Mouse (Mus musculus): ENCODE results near the gene Plagl1.
A peak's percentile ranks its signal among the peaks of the same experiment; 100 is the strongest.
"Not testable (repeated sequence)": the region's sequence is repeated elsewhere in the genome, so short reads cannot be mapped to it uniquely, and the experiment has no call there.

Gene Plagl1

GRCm38 (mm10) chr10:13060021-13060668 is at the start of gene Plagl1:
Gene Plagl1 (plus strand): TSS chr10:13060504.
- no peak for DNase-seq

DNA sequence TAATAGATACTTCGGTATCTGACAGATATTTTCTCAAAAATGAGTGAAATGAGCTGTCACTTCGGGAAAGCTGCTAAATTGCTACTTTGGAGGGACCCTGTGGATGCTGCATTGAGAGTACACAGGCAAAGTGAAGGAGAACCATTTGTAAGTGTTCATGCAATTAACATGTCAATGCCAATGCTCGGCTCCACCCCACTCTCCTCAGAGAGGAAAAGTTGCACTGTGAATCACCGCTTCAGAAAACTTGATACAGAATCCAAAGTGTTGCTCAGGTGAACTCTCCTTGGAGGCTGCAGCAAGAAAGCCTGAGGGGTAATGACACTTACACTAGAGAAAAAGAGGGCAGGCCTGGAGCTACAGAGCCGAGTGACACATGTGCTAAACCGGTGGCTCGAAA is 46.3 kb upstream of the Plagl1 start:
- no peak for DNase-seq

- DNase-seq = no peak
Measured at GRCm38 (mm10) chr10:13016573-13016972, 43.7 kb upstream of the Plagl1 start.

DNA sequence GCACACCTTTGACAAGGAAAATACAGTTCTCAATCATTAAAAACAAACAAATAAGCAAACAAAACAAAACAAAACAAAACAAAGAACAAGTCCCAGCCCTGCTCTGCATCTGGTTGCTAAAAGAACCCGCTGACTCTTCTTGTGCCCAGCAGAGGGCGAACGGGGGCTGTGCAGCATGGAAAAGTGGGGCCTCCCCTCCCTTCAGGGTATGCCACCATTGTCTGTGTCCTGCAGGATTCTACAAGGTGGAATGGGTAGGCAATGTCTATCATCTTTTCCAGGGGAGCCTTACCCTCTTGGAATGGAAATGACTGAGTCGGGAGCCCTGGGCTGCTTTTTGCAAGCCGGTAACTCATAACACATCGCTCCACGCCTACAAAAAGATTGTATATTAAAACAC is 41.8 kb upstream of the Plagl1 start:
- DNase-seq = no peak

GRCm38 (mm10) chr10:13019026-13019425 is 41.3 kb upstream of the Plagl1 start:
- DNase-seq = no peak

DNA sequence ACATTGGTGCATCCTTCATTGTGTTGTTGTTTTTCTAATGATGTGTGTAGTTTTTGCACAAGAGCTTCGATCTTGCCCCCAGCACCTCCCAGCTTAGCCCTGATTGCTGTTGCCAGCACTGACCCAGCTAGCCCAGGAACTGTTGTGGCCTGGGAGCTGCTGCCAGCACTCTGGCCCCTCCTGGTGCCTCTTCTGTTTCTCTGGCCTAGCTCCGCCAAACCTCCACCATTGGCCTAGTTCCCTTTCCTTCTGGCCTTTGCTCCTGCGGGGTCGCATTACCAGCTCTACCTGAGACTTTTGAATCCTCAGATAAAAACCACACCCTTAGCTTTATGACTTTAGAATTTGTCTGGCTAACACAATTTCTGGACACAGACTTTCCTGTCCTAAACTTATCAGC is 38.2 kb upstream of the Plagl1 start:
- no peak for DNase-seq

DNA sequence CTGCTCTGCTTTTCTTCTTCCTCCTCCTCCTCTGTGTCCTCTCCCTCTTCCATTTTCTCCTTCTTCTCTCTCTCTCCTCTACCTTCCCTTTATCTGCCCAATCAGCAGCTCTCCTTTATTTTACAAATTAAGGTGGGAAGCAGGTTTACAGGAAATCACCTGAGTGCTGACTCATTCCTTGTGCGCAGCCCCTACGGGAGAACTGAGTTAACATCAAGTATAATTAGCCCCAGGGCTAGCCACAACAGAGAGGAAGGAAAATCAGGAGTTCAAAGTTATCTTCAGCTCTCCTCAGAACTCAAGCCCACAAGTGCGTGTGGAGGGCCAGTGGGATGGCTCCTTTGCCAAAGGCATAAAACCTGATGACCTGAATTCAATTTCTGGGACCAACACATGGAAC is 36.3 kb upstream of the Plagl1 start:
- DNase-seq = not testable (repeated sequence)

GRCm38 (mm10) chr10:13027702-13028101 is 32.6 kb upstream of the Plagl1 start:
- no peak for DNase-seq

- no peak for DNase-seq
Measured at GRCm38 (mm10) chr10:13028215-13028614, 32.1 kb upstream of the Plagl1 start.

- no peak for DNase-seq
Measured at GRCm38 (mm10) chr10:13029416-13029815, 30.9 kb upstream of the Plagl1 start.

GRCm38 (mm10) chr10:13035270-13035669 is 25.0 kb upstream of the Plagl1 start:
- DNase-seq = no peak

- DNase-seq = no peak
Measured at GRCm38 (mm10) chr10:13039637-13040174, 20.6 kb upstream of the Plagl1 start.

DNA sequence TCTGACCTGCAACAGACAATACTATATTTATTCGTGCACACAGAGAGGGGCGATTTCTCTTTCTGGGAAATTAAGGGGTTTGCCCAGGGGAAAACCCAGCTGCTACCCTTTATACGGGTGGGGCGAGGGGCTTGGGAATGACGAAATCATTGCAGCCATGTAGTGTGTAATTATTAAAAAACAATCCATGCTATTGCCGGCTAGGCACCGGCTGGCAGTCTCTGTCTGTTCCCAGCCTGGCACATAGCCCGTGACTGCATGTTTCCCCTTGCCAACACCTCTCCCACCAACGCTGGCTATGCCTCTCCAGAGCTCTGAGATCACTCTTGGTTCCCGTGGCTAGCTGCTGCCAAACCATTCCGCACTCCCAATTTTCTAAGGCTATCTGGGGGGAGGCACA is 15.6 kb upstream of the Plagl1 start:
- DNase-seq = no peak

- no peak for DNase-seq
Measured at GRCm38 (mm10) chr10:13047816-13048215, 12.5 kb upstream of the Plagl1 start.

DNA sequence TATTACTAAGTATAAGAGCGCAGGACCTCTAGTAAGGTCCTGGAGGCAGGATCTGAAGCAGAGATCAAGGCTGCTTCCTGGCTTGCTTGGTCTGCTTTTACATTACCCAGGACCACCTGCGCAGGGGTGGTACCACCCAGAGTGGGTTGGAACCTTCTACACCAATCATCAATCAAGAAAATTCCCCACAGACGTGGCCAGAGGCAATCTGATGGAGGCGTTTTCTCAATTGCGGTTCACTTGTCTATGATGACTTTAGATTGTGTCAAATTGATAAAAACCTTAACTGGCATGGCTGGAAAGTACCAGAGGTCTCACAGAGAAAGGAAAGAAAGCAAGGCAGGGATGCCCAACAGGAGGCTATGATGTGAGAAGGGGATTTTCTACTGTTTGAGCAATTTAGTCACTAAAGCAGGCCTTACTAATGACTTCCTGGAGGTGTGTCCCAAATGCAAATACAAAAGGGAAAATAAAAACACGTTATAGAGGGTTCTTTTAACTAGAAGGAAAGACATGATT is 3.4 kb upstream of the Plagl1 start:
- no peak for DNase-seq

DNA sequence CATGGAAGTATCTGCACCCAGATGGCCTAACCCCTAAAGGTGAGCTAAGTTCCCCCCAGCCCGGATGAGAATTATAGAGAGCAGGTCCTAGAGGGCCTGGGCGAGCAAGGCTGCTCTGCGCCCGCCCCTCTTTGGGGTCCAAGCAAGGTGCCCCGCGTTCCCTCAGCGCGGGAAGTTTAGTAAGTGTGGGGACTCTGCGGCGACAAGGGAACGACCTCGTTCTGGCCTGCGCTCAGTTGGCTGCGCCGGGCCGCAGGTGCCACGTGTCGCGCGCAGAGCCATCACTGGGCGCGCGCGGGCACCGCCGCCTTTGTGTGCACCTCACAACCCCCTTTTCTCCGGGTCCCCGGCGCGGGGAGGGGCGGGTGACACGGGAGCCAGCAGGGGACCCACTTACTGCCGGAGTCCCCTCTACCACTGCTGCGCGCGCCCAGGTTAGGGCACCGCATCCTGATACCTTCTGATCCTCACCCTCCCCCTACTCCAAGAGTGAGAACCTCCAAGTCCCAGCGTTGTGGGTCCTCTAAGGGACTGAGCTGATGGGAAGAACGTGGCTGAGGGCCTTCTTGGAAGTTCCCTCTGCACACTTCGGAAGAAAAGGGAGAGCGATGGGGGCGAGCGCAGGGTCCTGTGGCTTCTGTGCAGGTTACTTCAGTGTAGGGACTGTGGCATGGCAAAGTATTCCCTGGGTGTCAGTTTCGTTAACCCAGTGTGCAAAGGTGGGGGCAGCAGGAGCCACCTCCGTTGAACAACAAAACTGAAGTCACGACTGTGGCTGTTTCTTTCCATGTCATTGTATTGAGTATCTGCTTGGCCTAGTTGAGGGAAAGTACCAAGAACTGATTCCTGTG is 742 bp downstream of the Plagl1 start:
- DNase-seq = no peak

- no peak for DNase-seq
Measured at GRCm38 (mm10) chr10:13062373-13062772, 2.1 kb downstream of the Plagl1 start.

GRCm38 (mm10) chr10:13063457-13063856 is 3.2 kb downstream of the Plagl1 start:
- DNase-seq = no peak

DNA sequence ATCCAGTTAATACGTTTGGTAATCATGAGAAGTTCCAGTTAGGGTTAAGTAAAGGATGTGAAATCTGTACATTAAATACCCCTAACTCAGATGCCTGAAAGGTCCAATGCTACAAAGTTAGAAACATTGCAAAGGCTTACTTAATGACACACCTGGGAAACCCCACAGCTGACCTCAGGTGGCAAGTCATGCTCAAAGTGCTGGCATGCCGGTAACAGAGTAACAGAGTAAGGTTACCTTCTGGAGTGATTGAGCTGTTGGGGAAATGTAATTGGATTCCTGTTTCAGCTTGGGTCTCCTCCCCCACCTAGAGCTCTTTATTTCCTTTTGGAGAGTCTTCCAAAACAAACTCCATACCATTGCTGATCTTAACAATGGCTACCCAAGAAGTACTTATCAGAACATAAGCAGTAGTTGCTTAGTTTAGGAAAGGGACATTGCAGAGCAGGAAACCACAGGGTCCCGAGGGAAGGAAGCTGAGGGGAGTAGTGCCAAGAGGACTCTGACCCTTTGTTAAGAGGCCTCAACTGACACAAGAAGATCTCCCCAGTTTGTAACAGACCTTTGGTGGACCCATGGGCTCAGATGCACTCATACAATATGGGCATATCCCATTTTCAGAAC is 4.9 kb downstream of the Plagl1 start:
- DNase-seq = no peak

DNA sequence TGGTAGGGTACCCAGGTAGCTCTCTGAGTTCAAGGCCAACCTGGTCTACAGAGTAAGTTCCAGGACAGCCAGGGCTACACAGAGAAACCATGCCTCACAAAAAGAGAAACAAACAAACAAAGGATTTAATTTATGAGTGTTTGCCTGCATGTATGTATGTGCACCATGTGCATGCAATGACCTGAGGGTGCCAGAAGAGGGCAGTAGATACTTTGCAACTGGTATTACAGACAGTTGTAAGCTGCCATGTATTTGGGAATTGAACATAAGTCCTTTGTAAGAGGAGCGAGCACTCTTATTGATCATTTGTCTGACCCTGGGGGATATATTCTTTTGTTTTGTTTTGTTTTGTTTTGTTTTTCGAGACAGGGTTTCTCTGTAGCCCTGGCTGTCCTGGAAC is 10.7 kb downstream of the Plagl1 start:
- no peak for DNase-seq

- no peak for DNase-seq
Measured at GRCm38 (mm10) chr10:13076807-13077532, 16.7 kb downstream of the Plagl1 start.

- DNase-seq = peak; percentile 71
Measured at GRCm38 (mm10) chr10:13082459-13082858, 22.2 kb downstream of the Plagl1 start.

Measured in cerebellum, adult 11-12 months (tissue).